ENCODE assay signal across 13 mouse cellular contexts in genomic region chr6:17720022-17720421, GRCm38 (mm10).
"Had no signal": no experiment of that assay in that cellular context is flagged by ENCODE, and none has a peak within 500 bp of the region (broad histone marks: within the 10 kb centered on the region; RNA-seq: fewer than 3 reads in every experiment).

No protein-coding gene starts in this region.

- DNase-seq: left cerebral cortex, postnatal 4 days; lung, postnatal 14 days; thymus, adult 18-20 months; thymus, postnatal 14 days had no signal

- H3K9ac ChIP-seq: intestine, embryonic 15.5 days; limb, embryonic 13.5 days; liver, embryonic 14.5 days; lung, embryonic 15.5 days; midbrain, embryonic 15.5 days; neural tube, embryonic 12.5 days had no signal

- ATAC-seq: intestine, embryonic 15.5 days; midbrain, embryonic 15.5 days had no signal

- H3K4me3 ChIP-seq: intestine, embryonic 15.5 days; limb, embryonic 13.5 days; lung, embryonic 15.5 days; megakaryocyte, embryonic 14.5 days; midbrain, embryonic 15.5 days; neural tube, embryonic 12.5 days had no signal

- H3K27me3 ChIP-seq: intestine, embryonic 15.5 days; limb, embryonic 13.5 days; lung, embryonic 15.5 days; megakaryocyte, embryonic 14.5 days; midbrain, embryonic 15.5 days; neural tube, embryonic 12.5 days had no signal

- H3K27ac ChIP-seq: intestine, embryonic 15.5 days; limb, embryonic 13.5 days; liver, embryonic 14.5 days; lung, embryonic 15.5 days; macrophage; midbrain, embryonic 15.5 days; neural tube, embryonic 12.5 days had no signal

- H3K4me1 ChIP-seq: midbrain, embryonic 15.5 days; neural tube, embryonic 12.5 days had no signal

- H3K9me3 ChIP-seq: intestine, embryonic 15.5 days; limb, embryonic 13.5 days; lung, embryonic 15.5 days; megakaryocyte, embryonic 14.5 days; midbrain, embryonic 15.5 days; neural tube, embryonic 12.5 days had no signal

- H3K36me3 ChIP-seq: intestine, embryonic 15.5 days; limb, embryonic 13.5 days; lung, embryonic 15.5 days; midbrain, embryonic 15.5 days; neural tube, embryonic 12.5 days had no signal

- H3K4me2 ChIP-seq: intestine, embryonic 15.5 days; limb, embryonic 13.5 days; lung, embryonic 15.5 days; midbrain, embryonic 11.5 days; midbrain, embryonic 15.5 days; neural tube, embryonic 12.5 days had no signal
